Mouse (Mus musculus) CH12.LX (cell line): Measurements from ENCODE around the gene Ppp1r16b.
A peak's percentile ranks its signal among the peaks of the same experiment; 100 is the strongest.

Experiments used
- CHD2 ChIP-seq: IDR thresholded peaks from 2 replicates; pipeline ENCODE4 v1.6.1; 2011; ENCODE audit warnings: low read length, improper control_type of control experiment
- CTCF ChIP-seq, 2 experiments: IDR thresholded peaks in 1 of 2; conservative IDR thresholded peaks in 1 of 2; 2 replicates each; pipeline ENCODE4 v1.5.1; 2011 to 2012; ENCODE audit warnings: low read depth in 2 of 2, low read length in 2 of 2, improper control_type of control experiment in 1 of 2, inconsistent platforms in 1 of 2, mild to moderate bottlenecking in 1 of 2, moderate library complexity in 1 of 2
- EP300 ChIP-seq: IDR thresholded peaks from 2 replicates; pipeline ENCODE4 v1.6.1; 2011; ENCODE audit warnings: low read length, improper control_type of control experiment
- ETS1 ChIP-seq: conservative IDR thresholded peaks from 2 replicates; pipeline ENCODE4 v1.6.1; 2012; ENCODE audit warnings: low read depth, mild to moderate bottlenecking, inconsistent platforms, low read length, improper control_type of control experiment, moderate library complexity
- HCFC1 ChIP-seq: IDR thresholded peaks from 2 replicates; pipeline ENCODE4 v1.6.1; 2012; ENCODE audit warnings: low read depth, mild to moderate bottlenecking, inconsistent platforms, low read length, improper control_type of control experiment
- JUND ChIP-seq: conservative IDR thresholded peaks from 2 replicates; pipeline ENCODE4 v1.6.1; 2011; ENCODE audit warnings: low read depth, low read length, improper control_type of control experiment
- KAT2A ChIP-seq: IDR thresholded peaks from 2 replicates; pipeline ENCODE4 v1.6.1; 2012; ENCODE audit warnings: low read length, improper control_type of control experiment, inconsistent platforms; ENCODE audit not compliant: insufficient replicate concordance
- MAX ChIP-seq: IDR thresholded peaks from 2 replicates; pipeline ENCODE4 v1.6.1; 2011; ENCODE audit warnings: low read length, improper control_type of control experiment
- MXI1 ChIP-seq: IDR thresholded peaks from 2 replicates; pipeline ENCODE4 v1.6.1; 2011; ENCODE audit warnings: mild to moderate bottlenecking, low read depth, low read length, improper control_type of control experiment
- TCF12 ChIP-seq: IDR thresholded peaks from 2 replicates; pipeline ENCODE4 v1.6.1; 2014; ENCODE audit warnings: low read depth, mild to moderate bottlenecking, inconsistent platforms, low read length, improper control_type of control experiment
- UBTF ChIP-seq: IDR thresholded peaks from 2 replicates; pipeline ENCODE4 v1.6.1; 2012; ENCODE audit warnings: low read depth, mild to moderate bottlenecking, inconsistent platforms, low read length, improper control_type of control experiment, moderate library complexity

DNA sequence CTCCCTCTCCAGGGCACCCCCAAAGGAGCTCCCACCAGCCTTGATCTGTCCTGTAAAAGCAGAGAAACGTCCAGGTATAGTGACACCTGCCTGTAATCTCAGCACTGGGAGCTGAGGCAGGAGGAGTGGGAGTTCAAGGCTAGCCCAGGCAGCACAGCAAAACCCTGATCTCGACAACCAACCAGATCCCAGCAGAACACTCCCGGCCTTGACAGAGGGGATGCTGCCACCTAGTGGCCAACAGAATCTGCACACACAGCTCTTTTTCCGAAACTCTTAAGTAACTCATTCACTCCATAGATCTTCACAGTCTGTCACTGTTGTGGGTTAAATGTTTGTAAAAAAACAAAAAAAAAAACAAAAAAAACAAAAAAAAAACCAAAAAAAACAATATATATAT is 12.2 kb upstream of the Ppp1r16b start:
- TF ChIP-seq CTCF (conservative IDR thresholded peaks at IDR 0.05 in 1 of 2, IDR thresholded peaks at IDR 0.05 in 1 of 2; ENCODE audit: low read depth in 2 of 2, low read length in 2 of 2) = peak; percentile 87 to 91
- TF ChIP-seq MXI1 = no peak
- TF ChIP-seq MAX = no peak
- no peak for TF ChIP-seq TCF12
- TF ChIP-seq EP300 = no peak
- TF ChIP-seq ETS1 = no peak
- no peak for TF ChIP-seq CHD2
- no peak for TF ChIP-seq HCFC1
- TF ChIP-seq UBTF = no peak
- TF ChIP-seq KAT2A = no peak
- no peak for TF ChIP-seq JUND
